Mouse (Mus musculus) monocyte, adult 5-6 weeks (primary cell): ENCODE measurements around the gene Adamtsl1. TPM values are rescaled to one million over a fixed set of nuclear protein-coding genes. Genes with fewer than 3 reads are reported as not detected.

Source experiments
- ATAC-seq: fragments of 153-309, 156-312 bp; replicated peaks from 2 replicates; pipeline ENCODE4 v1.8.0; 2017; ENCODE audit warnings: mild to moderate bottlenecking; ENCODE audit not compliant: low TSS enrichment, insufficient number of reproducible peaks, severe bottlenecking, poor library complexity, low FRiP score
- total RNA-seq: library from RNA; stranded (forward); fragments of 200-1000, 200-491, 200-594 nt; gene quantifications from 3 replicates; pipeline ENCODE4 v1.2.3, GENCODE M21; 2017

Adamtsl1 gene
- total RNA-seq, 1 experiment from 2014 or later: under 0.01 TPM

DNA sequence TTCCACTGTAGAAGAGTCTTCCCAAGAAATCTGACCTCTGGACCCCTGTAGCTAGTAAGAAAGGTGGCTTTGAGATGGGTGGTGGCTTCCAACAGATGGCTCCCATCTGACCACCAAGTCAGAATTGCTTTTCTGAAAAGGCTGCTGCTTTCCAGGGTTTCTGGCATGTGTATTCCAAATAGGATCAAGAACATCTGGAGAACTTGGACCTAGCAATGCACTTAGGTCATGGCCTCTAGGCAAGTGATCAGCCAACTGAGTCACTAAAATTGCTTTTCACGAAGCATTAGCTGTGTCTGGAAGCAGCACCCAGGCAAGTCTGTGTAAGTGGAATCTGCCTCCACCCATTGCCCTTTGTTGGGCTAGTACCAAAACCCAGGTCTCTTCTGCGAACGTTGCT lies 105.3 kb downstream of the Adamtsl1 start:
- no peak for ATAC-seq

DNA sequence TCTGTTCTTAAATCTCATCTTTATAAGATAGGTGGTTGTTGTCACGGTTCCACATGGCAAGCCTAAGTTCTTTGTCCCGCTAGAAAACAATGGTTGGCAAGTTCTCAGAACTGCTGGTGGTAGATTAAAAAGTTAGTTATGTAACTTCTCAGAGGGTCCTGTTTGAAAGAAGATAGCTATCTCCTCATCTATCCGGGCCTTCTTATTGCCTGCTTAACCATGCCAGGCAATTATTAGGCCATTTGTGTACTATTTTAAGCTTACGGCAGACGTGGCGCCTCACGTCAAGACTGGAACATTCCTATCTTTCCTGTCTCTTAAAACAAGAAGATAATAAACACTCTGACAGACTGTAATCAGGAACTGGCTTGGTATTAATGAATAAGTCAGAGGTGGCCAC lies 115.4 kb downstream of the Adamtsl1 start:
- ATAC-seq: no peak

DNA sequence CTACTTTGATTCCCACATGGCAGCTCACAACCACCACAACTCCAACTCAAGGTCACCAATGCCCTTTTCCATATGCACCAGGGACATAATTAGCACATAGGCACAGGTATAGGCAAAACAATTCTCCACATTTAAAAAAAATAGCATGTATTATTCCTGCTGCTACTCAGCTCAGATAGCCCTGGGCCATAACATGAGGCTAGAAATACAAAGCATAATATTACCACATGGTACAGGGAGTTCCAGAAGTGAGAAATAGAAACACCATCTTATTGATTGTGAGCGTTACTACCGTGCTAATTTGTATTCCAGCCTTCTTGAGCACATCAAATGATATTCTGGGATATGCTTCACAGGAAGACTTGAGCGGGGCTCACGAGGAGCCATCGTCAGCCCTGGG lies 155.3 kb downstream of the Adamtsl1 start:
- no peak for ATAC-seq

DNA sequence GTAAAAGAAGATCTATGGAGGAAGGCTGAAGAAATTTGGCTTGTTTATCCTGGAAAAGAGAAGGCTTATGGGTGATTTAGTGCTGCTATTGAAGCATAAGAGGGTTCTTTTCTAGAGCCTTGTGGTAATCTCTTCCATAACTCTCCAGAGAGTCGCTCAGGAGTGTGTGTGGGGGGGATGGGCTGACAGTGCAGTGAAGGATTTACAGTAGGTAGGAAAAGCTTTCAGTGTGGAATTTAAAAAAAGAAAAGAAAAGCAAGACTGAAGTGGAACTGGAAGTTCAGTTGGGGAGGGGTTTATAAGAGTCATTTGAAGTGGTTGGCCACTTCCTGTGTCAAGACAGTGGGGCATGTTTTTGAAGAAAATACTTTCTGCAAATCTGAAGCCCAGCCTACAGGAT lies 155.8 kb downstream of the Adamtsl1 start:
- no peak for ATAC-seq

DNA sequence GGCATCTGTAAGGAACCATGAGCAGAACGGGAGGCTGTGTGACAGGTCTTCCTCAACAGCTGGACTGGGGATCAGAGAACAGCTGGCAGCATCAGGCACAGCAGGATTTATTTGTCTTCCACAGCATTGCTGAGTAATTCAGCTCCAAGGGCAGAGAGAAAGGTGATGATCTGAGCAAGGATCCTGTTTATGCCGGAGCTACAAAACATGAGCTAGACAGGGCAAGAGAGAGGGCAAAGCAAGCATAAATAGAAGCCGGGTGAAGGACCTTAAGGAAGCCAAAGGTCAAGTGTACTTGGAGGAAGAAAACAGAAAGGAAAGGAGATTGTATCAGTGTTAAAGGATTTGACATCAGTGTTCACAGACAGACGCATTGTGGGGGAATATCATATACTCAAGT lies 158.3 kb downstream of the Adamtsl1 start:
- no peak for ATAC-seq

DNA sequence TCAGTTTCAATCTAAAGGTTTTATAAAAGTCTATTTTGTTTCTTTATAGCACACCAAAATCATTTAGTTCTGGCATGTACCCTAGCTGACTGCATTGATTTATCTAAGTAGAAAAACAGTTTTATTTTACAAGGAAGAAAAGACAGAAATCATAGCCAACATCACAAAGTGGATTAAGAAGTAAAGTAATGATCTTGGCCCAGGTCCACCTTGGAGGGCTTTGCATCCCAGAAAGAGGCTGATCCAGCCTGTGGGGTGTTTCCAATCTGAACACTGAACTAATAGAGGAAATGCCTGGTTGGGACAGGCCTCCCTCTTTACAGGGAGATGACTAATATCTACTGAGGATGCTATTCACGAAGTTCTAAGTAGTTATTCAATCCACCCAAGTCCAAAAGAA lies 163.6 kb downstream of the Adamtsl1 start:
- no peak for ATAC-seq

DNA sequence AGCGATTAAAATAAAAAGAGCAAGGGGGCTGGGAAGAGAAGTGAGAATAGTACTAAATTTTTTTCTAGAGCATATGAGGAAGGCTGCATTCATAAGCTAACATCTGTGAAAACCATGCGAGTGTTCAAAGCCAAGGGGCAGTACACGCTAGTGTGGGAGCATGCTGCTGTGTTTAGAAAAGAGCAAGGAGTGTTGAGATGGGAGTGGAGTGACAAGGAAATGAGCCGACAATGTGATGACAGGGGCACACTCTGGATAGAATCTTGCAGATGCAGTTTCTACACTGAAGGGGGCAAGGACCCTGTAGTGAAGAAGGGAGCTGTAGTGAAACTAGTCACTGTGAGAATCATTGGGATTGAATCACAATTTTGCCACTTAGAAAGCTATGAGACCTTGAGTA lies 172.2 kb downstream of the Adamtsl1 start:
- ATAC-seq: no peak

DNA sequence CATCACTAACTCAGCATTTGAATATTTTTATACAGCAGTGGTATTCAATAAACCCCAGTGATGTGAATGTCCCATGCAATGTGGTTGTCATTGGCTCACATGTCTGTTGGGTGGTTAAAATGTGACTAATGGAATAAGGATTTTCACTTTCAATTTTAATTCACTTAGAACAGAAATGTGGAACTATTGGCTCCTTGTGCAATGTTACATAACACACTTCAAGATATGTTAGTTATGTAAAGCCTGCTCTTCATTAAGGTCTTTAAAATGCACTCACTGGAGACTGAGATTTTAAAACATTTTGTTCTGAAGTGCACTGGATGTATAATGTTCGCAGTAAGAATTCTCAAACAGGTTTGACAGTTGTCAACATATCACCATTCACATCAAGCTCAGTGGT lies 181.3 kb downstream of the Adamtsl1 start:
- ATAC-seq: no peak

DNA sequence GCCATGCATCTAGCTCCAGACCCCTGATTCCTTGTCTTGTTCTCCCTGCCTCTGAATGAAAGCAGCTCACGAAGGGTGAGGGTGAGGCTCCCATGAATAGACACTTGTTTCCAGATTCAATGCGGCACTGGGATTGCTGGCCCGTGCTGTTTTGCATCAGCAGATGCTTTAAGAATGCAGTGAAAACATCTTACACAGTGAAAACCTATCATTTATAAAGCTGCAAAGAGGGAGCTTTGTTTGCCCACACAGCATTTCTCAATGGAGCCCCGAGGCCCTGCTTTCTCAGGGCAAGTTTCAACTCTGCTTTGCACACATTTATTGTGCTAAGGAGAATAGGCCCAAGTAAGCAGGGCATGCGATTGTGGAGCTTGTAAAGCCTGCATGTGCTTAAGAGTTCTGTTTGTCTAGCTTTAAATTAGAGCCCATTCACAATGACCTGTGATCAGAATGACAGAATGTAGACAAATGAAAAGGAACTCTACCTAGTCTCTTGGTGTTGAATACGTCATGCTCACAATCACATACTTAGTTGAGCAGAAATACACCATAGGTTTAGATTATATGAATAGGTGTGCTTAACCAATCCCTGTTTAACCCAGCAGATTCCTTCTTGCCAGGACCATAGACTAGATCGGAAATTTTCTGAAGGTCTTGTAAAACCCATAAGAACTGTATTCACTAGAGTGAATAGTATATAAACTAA lies 193.5 kb downstream of the Adamtsl1 start:
- ATAC-seq: no peak

DNA sequence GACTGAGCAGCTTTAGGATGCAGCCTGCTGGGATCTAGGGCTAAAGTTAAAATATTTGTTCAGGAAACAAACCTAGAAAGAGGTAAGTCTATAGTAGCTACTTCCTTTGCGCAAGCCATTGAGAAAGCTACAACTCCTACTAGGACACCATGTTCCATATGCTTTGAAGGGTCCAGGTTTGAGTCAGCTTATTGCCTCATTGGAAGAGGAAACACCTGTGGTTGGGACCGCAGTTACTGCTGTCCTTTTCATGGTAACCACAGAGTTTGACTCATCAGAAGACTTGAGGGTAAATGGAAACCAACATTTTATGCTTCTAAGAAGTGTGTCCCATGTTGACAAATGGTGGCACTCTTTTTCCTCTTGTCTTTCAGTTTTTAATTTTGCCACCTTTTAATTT lies 195.7 kb downstream of the Adamtsl1 start:
- no peak for ATAC-seq

DNA sequence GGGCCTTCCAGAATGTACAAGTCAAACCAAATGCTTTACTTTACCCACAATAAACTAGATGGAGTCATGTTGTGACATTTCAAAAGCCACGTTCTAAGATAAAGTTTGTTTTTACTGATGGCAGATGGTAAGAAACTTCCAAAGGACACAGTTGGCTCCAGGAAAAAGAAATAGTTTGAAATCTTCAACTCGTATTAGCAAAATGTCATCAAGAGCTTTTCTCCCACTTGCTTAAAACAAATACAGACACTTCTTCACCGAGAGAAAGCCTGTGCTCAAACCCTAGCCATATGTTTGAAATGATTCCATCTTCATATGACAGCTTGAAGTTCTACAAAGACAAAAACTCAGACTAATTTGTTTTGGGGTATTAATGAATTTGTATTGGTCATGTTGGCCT lies 211.0 kb downstream of the Adamtsl1 start:
- no peak for ATAC-seq

DNA sequence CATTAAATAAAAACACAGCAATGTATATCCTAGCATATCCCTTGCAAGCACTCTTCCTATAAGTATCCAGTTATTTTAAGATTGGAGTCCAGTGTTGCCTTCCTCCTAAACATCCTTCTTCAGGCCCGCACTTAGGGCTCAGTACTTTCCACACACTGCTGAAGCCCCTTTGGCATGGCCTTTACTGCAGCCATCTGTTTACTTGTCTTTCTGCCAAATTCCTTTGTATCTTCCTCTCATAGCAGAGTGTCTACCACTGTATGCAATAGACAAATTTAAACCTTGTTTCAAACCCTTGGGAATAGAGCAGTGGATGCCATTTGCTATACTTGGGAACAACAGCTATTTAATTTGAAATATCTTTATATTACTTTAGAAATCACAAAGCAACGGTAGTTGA lies 213.8 kb downstream of the Adamtsl1 start:
- ATAC-seq: no peak

DNA sequence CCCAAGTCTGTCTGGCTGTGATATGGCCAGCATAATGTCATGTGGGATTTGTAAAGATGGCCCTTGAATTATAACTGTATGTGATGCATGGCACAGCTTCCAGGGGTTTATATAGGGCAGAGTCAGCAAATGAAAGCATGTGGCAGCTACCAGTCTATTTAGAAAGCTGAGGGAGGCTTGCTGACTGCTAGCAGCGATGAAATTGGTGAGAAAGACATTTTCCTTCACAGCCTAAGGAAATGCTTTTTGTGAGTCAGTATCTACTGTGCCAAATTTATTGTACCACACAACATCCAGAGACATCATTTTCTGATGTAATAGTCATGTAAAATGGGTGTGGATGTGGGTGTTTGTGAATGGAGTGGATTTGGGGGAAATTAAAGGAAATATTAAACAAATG lies 214.4 kb downstream of the Adamtsl1 start:
- ATAC-seq: no peak

DNA sequence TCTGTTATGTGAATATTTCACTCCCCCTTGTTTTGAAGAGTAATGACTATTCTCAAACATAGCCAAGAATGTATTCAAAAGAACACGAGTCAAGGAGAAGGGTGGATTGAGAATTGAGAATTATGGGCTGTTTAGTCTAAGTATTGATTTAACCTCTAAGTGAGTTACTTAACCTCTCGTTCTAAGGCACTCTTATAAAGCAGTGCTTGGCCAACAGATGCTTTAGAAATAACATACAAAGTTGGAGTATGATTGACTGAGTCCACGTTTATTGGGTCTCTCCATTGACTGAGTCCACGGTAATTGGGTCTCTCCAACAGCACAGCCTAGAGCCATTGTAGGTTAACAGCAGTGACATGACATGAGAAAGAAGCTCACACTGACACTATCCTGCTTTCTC lies 226.5 kb downstream of the Adamtsl1 start:
- ATAC-seq: no peak

DNA sequence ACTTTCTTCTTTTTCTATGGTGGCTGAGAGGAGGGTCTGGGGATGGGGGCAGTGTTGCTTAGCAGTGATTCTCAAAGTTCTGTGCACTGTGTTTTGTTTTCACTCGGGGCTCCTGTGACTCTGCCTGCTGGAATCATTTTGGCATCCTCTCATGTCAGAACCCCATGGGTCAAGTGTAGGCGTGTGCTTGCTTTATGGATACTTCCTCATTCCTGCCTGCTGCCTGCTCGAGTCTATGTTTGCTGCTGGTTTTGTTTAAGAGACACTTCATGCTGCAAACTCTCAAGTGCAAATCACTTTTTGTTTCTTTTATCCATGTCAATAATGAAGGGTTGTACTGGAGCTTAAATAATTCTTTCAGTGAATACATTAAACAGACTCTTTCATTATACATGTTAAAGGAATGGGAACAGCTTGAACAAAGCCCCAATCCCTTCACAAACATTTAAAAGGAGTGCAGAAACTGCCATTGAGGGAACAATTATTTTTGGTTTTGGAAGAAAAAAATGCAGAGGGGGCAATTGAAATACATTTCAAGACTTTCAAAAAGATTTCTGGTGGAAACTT lies 227.9 kb downstream of the Adamtsl1 start:
- ATAC-seq: no peak

DNA sequence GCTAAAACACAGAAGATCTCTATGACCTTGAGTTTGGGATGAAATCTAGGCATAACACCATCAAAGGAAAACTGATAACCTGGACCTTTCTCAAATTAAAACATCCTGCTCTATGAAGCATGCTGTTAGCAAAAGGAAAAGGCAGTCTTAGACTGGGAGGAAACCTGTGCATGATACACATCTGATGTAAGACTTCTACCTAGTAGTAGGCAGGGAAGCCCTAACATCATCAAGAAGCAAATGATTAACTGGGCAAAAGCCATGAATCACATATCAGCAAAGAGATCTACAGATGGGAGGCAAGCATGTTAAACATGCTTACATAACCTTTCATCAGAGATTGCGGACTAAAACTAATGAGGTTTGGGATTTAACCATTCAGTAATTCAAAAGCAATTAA lies 229.5 kb downstream of the Adamtsl1 start:
- no peak for ATAC-seq

DNA sequence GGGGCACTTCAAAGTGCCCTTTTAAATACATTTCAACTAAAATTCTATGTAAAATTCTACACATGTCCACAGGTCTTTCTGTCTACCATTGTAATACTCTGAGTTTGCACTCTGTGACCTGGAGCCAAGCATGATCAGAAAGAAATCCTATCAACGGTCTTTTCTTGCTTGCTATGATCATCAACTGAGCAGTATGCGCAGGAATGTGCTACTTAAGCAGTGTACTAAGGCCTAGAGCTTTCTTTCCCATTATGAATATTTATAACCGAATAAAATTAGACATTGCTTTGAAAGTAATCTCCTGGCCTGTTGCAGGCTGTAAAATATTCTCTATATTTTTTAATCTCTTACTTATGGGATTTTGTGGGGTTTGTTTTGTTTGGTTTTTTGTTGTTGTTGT lies 248.7 kb downstream of the Adamtsl1 start:
- no peak for ATAC-seq

DNA sequence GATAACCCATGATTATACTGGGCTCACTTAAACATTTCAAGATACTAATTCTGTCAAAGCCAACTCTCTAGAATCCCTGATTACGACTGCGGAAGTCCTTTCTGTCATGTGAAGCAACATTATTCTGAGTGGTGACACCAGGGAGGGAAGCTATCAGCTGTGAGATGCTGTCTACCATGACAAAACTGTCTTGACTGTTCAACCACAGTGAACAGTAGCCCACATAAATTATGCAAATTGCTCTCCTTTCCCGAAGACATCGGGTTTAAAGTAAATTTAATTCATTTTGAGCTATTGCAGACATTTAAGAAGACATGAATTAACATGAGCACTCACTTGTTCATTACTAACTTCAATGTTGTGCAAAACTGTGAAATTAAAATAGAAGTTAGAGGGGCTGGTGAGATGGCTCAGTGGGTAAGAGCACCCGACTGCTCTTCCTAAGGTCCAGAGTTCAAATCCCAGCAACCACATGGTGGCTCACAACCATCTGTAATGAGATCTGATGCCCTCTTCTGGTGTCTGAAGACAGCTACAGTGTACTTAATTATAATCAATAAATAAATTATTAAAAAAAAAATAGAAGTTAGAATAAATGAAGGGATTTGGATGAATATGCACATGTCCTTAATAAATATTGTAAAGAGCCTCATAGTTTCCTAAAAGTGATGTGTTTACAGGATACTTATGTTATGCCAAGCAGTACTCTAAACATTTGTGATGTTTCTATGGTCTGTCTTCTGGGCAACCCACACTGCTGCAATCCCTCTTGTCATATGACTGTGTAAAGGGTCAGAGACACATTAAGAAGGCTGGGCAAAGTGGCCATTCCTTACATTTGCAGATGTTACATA lies 249.4 kb downstream of the Adamtsl1 start:
- no peak for ATAC-seq

DNA sequence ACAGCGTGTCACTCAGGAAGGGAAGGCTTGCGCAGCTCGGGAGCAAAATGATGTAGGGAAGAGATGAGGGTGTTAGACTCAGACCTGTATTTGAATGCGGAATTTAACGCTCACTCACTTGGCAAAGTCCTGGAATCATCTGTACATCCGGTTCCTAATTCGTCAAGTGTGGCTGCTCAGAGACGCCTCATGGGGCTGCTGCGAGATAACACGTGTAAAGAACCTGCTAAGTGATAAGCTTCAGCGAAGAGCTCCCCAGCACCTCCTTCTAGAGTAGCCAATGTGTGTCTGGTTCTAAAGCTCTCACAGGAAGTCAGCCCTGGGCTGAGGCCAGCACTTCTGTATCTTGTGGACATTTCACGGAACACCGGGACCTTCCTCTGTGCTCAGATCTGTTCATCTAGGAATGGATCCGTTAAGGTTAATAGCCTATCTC lies 250.1 kb downstream of the Adamtsl1 start:
- ATAC-seq: no peak

DNA sequence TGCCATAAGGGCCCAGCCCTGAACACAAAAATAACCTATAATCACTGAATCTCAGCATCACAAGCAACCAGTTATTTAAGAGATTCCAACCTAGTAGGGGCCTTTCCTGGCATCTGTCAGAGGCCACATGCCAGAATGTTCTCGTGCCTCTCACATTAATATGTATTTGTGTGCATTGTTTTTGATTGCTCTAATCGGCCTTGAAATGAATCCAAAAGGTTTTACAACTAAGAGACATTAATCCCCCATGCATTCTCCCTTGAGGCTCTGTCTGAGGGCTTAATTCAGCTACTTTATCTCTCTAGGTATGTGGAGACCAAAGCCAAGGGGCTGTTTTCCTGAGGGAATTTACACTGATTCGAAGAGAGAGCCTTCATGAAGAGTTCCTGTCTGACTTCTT lies 250.5 kb downstream of the Adamtsl1 start:
- no peak for ATAC-seq
